In the genomic region with DNA sequence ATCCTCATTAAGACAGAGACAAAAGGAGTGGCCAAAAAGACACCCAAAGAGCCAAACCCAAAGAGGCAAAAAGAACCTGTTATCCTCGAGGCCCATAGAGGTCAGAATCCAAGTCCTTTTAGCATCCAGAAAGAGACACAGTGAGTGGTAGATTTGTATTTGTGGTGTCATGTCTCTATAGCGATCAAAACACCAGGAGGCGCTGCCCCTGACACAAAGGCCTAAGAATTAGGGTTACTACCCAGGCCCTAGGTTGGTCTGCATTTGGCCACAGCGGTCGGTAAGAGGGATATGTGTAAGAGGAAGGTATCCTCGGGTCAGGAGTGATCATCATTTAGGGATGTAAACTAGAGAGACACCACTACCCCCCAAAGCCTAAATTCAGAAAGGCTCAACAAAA, we compare ENCODE assay signal across 8 mouse cellular contexts. TPM values are rescaled to one million over a fixed set of nuclear protein-coding genes. Genes with fewer than 3 reads are reported as not detected.
DNase-seq lines count a peak whose midpoint lies in the region; ATAC-seq and TF ChIP-seq lines count a peak whose summit lies in the region.

No protein-coding gene starts in this region.

- H3K9me3 ChIP-seq in lung, embryonic 14.5 days (ENCODE audit: low read depth, low read length): no peaks in the 10 kb centered on the region
- H3K9me3 ChIP-seq in limb, embryonic 12.5 days: no peaks in the 10 kb centered on the region
- no peaks in the 10 kb centered on the region for H3K9me3 ChIP-seq in stomach, embryonic 15.5 days

- 38% methylated on average over 6 of the region's 6 CpGs for WGBS in lung, embryonic 14.5 days
- WGBS in limb, embryonic 12.5 days: 29% methylated on average over 6 of the region's 6 CpGs
- 49% methylated on average over 6 of the region's 6 CpGs for WGBS in stomach, embryonic 15.5 days

- intact Hi-C loops in left cerebral cortex, postnatal 4 days (cut with DNase I): no loop called here

- H3K27me3 ChIP-seq in lung, embryonic 14.5 days (ENCODE audit: insufficient read depth, low read length): no peaks in the 10 kb centered on the region
- H3K27me3 ChIP-seq in limb, embryonic 12.5 days: no peaks in the 10 kb centered on the region
- no peaks in the 10 kb centered on the region for H3K27me3 ChIP-seq in stomach, embryonic 15.5 days (replicated peaks)

- peak overlapping the region; percentile 98 for H3K4me2 ChIP-seq in lung, embryonic 14.5 days
- peak overlapping the region; percentile 94 for H3K4me2 ChIP-seq in limb, embryonic 12.5 days
- peak overlapping the region; percentile 98; the same call in 1 of the 2 replicates for H3K4me2 ChIP-seq in stomach, embryonic 15.5 days

- peak; percentile 60 for DNase-seq in lung, embryonic 14.5 days
- DNase-seq in lung, postnatal 14 days: no peak
- peak; percentile 55 for DNase-seq in embryo, embryonic 11 days
- DNase-seq in left cerebral cortex, postnatal 4 days: no peak
- no peak for DNase-seq in thymus, postnatal 14 days
- DNase-seq in frontal cortex, adult 2 months (ENCODE audit: extremely low spot score in 1 of 2, low spot score in 1 of 2): no peak

- peak; percentile 45 for TF ChIP-seq CTCF in lung, embryonic 14.5 days (IDR thresholded peaks at IDR 0.05; ENCODE audit: low read depth)

- no peak overlapping the region for H3K27ac ChIP-seq in lung, embryonic 14.5 days (ENCODE audit: low read depth)
- no peak overlapping the region for H3K27ac ChIP-seq in limb, embryonic 12.5 days
- H3K27ac ChIP-seq in stomach, embryonic 15.5 days: no peak overlapping the region

- H3K4me1 ChIP-seq in lung, embryonic 14.5 days (ENCODE audit: insufficient read depth): no peaks in the 10 kb centered on the region
- peaks cover 15% of the 10 kb centered on the region for H3K4me1 ChIP-seq in limb, embryonic 12.5 days (replicated peaks)
- peaks cover 21% of the 10 kb centered on the region for H3K4me1 ChIP-seq in stomach, embryonic 15.5 days

- no peaks in the 10 kb centered on the region for H3K36me3 ChIP-seq in lung, embryonic 14.5 days (ENCODE audit: insufficient read depth)
- H3K36me3 ChIP-seq in limb, embryonic 12.5 days: 0 out of 2 replicates have a peak, but pooled peaks cover 3% of the 10 kb centered on the region
- no peaks in the 10 kb centered on the region for H3K36me3 ChIP-seq in stomach, embryonic 15.5 days

- ATAC-seq in lung, embryonic 14.5 days (ENCODE audit: insufficient read depth): no peak
- no peak for ATAC-seq in limb, embryonic 12.5 days (ENCODE audit: insufficient number of reproducible peaks, insufficient read depth, low FRiP score, low TSS enrichment, low read depth)
- no peak for ATAC-seq in stomach, embryonic 15.5 days (ENCODE audit: insufficient read depth, low FRiP score, low read depth)

- H3K4me3 ChIP-seq in lung, embryonic 14.5 days (ENCODE audit: low read depth, low read length): peak overlapping the region; percentile 80; the same call in 1 of the 2 replicates
- peak overlapping the region; percentile 81 for H3K4me3 ChIP-seq in limb, embryonic 12.5 days (replicated peaks)
- H3K4me3 ChIP-seq in stomach, embryonic 15.5 days (replicated peaks): no peak overlapping the region

- H3K9ac ChIP-seq in lung, embryonic 14.5 days: peak overlapping the region; percentile 53; the same call in 1 of the 2 replicates
- no peak overlapping the region for H3K9ac ChIP-seq in limb, embryonic 12.5 days (replicated peaks)
- no peak overlapping the region for H3K9ac ChIP-seq in stomach, embryonic 15.5 days

RNA-seq across cellular contexts. Expression of a gene that starts 1.8 kb away (rescaled TPM):
- polyA plus RNA-seq in lung, embryonic 14.5 days (2014; fragmentation: Nextera tagmentation; extraction: Ambion mirVana): 1.1 and 1.7 TPM in 2 replicates
- 3.6 and 4.1 TPM in 2 replicates for polyA plus RNA-seq in limb, embryonic 12.5 days (2016; fragmentation: Nextera tagmentation; extraction: Ambion mirVana)
- polyA plus RNA-seq in stomach, embryonic 15.5 days (2015; fragmentation: Nextera tagmentation; extraction: Ambion mirVana): 2.2 and 2.4 TPM in 2 replicates
- 1 to 10 TPM; 8.5 to 8.8 TPM for total RNA-seq in left cerebral cortex, postnatal 4 days (2021)
- polyA plus RNA-seq in frontal cortex, adult 2 months (2012; rRNA removed): 7.9 and 8.1 TPM in 2 replicates

RNA-seq across cellular contexts. Expression of a gene that starts 1.9 kb away (rescaled TPM):
- polyA plus RNA-seq in lung, embryonic 14.5 days (2014; fragmentation: Nextera tagmentation; extraction: Ambion mirVana): 77.3 and 83.5 TPM in 2 replicates
- 79.4 and 80.0 TPM in 2 replicates for polyA plus RNA-seq in limb, embryonic 12.5 days (2016; fragmentation: Nextera tagmentation; extraction: Ambion mirVana)
- 103 and 105 TPM in 2 replicates for polyA plus RNA-seq in stomach, embryonic 15.5 days (2015; fragmentation: Nextera tagmentation; extraction: Ambion mirVana)
- total RNA-seq in left cerebral cortex, postnatal 4 days (2021): 10 to 100 TPM; 17.9 to 19.0 TPM
- polyA plus RNA-seq in frontal cortex, adult 2 months (2012; rRNA removed): 23.7 and 30.1 TPM in 2 replicates

RNA-seq across cellular contexts. Expression of a gene that starts 11.3 kb away (rescaled TPM):
- 0.11 TPM in 2 replicates for polyA plus RNA-seq in lung, embryonic 14.5 days (2014; fragmentation: Nextera tagmentation; extraction: Ambion mirVana)
- polyA plus RNA-seq in limb, embryonic 12.5 days (2016; fragmentation: Nextera tagmentation; extraction: Ambion mirVana): 0.14 TPM in 1 of 2 replicates, not detected in the other
- 0.30 and 0.83 TPM in 2 replicates for polyA plus RNA-seq in stomach, embryonic 15.5 days (2015; fragmentation: Nextera tagmentation; extraction: Ambion mirVana)
- under 1 TPM; 0.90 to 0.91 TPM for total RNA-seq in left cerebral cortex, postnatal 4 days (2021)
- polyA plus RNA-seq in frontal cortex, adult 2 months (2012; rRNA removed): 1.0 and 1.4 TPM in 2 replicates

RNA-seq across cellular contexts. Expression of a gene that starts 43.2 kb away (rescaled TPM):
- polyA plus RNA-seq in lung, embryonic 14.5 days (2014; fragmentation: Nextera tagmentation; extraction: Ambion mirVana): 1.7 and 2.2 TPM in 2 replicates
- polyA plus RNA-seq in limb, embryonic 12.5 days (2016; fragmentation: Nextera tagmentation; extraction: Ambion mirVana): 1.5 and 1.8 TPM in 2 replicates
- polyA plus RNA-seq in stomach, embryonic 15.5 days (2015; fragmentation: Nextera tagmentation; extraction: Ambion mirVana): 0.94 and 1.3 TPM in 2 replicates
- under 1 TPM; 0.42 to 0.46 TPM for total RNA-seq in left cerebral cortex, postnatal 4 days (2021)
- polyA plus RNA-seq in frontal cortex, adult 2 months (2012; rRNA removed): 0.32 and 0.40 TPM in 2 replicates

RNA-seq across cellular contexts. Expression of a gene that starts 47.7 kb away (rescaled TPM):
- polyA plus RNA-seq in lung, embryonic 14.5 days (2014; fragmentation: Nextera tagmentation; extraction: Ambion mirVana): 8.7 and 11.1 TPM in 2 replicates
- 13.5 and 13.6 TPM in 2 replicates for polyA plus RNA-seq in limb, embryonic 12.5 days (2016; fragmentation: Nextera tagmentation; extraction: Ambion mirVana)
- 7.8 and 7.9 TPM in 2 replicates for polyA plus RNA-seq in stomach, embryonic 15.5 days (2015; fragmentation: Nextera tagmentation; extraction: Ambion mirVana)
- 100 to 1,000 TPM; 118 to 119 TPM for total RNA-seq in left cerebral cortex, postnatal 4 days (2021)
- polyA plus RNA-seq in frontal cortex, adult 2 months (2012; rRNA removed): 47.5 and 49.9 TPM in 2 replicates

Comparison
In these comparisons a context has a peak if more than half of its experiments do, and no peak if none do; other contexts are left out.
1. DNase-seq: peak in lung, embryonic 14.5 days (single experiment) and embryo, embryonic 11 days (single experiment); none in lung, postnatal 14 days (single experiment), left cerebral cortex, postnatal 4 days (single experiment), thymus, postnatal 14 days (single experiment) and frontal cortex, adult 2 months (0 of 2).
2. Peak in every context shown above with its lines, with median percentiles within 50 percentile points of each other: H3K4me2 ChIP-seq.